Mouse (Mus musculus) megakaryocyte-erythroid progenitor cell, adult 5-6 weeks (primary cell): ENCODE measurements around the gene Atp8b4. TPM values are rescaled to one million over a fixed set of nuclear protein-coding genes. Genes with fewer than 3 reads are reported as not detected.

Experiments
- ATAC-seq: replicated peaks from 2 replicates; pipeline ENCODE4 v1.8.0; 2016; ENCODE audit warnings: mild to moderate bottlenecking, inconsistent platforms; ENCODE audit not compliant: severe bottlenecking, poor library complexity, low FRiP score, low TSS enrichment
- total RNA-seq, 2 experiments: library from RNA; stranded (forward) in 1 of 2; stranded (reverse) in 1 of 2; fragments of 200-1000, 215-1000 nt in 1 of 2; fragments of >200 nt in 1 of 2; fragmentation: Nextera tagmentation in 1 of 2; gene quantifications; 2 replicates each; pipeline ENCODE4 v1.2.3; 2014 to 2017

The Atp8b4 gene
- total RNA-seq, 2 experiments from 2014 or later = 1.6 to 2.2 TPM

DNA sequence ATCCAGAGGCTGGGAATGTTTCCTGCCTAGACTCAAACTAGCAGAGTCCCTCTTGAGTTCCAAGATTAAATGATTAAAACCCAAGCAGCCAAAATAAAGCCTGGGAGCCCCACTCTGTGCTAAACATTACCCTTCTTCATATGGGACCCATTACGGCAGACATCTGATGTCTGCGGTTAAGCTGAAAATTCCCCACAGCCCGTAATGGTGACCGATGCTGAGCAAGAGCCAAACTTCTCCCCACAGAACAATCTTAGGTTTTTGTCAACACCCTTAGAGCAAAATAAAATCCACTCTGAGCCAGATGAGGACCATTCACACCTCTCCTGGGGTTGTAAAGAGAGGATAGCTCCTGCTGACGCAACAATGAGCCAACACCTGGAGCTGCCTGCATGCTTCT is 120.2 kb downstream of the Atp8b4 start:
- no peak for ATAC-seq

DNA sequence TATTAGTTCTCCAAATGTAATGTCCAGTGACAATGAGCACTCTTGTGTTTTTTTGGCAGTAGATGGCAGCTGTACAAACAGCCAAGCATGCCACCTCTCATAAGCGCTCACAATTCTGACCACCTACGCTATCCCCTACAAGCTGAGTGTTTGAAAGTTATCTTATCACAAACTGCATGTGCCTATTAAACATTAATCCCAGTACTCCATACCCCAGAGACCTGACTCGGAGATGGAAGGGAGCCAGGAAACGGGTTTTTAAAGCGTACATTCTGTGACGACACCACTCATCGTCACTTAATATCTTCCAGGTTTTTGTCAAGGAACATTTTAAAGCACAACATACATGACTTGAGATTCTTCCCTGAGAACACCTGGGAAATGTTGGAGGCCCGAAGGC is 128.8 kb downstream of the Atp8b4 start:
- ATAC-seq = peak; percentile 88

DNA sequence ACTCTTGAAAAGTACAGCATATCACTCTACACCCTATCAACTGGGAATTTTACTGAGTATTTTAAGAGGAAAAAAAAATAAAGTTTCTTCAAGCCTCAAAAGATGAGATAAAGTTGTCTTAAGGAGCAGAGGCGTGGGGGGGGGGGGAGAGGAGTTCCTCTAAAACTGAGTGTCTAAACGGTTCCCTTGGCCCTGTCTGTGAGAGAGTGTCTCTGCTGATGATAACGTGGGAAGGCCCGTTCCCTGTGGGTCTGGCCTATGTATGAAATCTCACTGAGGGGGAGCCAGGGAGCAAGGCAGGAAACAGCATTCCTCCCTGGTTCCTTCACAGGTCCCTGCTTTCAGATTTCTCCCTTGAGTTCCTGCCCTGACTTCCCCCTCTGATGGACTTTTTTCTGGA is 130.7 kb downstream of the Atp8b4 start:
- peak; percentile 85 for ATAC-seq

DNA sequence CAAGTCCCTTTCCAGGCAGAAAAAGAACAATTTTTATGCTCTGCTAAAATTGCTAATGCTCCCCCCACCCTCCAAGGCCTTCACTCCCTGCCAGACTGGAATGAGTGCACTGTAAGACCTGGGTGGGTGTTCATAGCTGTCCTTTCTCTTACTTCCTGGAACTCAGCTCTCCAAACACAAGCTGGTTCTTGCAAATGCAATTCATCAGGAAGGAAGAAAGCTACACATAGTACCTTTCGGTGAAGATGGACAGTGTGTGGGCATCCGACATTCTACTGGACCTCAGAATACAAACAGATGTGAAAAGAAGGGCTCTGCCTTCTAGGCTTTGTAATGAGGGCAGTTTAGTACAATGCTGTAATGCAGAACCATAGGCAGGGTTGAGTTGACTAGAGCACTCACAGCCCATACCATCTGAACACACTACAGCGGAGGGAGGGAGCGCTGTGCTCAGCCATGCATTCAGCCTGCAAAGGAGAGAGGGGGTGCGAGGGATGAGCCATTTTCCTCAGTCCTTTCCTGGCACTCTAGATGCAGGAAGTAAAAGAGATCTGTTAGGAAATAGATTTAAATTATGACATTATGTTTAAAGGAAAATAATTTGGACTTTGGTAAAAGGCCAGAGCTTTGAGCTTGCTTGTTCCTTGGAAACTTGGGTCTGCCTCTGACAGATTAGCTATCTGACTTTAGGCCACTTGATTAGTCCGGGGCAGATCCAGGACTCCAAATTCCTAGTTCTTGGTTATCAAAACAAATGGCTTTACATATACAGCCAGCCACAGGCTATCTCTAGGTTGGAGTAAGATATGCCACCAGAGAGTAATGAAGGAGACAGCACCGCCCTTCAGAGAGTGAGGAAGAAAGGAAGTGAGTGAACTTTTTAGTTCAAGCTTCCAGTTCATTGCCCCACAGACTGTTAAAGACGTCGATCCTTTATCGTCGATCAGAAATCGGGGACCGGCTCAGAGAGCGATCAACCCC is 136.4 kb downstream of the Atp8b4 start:
- peak; percentile 67 for ATAC-seq

DNA sequence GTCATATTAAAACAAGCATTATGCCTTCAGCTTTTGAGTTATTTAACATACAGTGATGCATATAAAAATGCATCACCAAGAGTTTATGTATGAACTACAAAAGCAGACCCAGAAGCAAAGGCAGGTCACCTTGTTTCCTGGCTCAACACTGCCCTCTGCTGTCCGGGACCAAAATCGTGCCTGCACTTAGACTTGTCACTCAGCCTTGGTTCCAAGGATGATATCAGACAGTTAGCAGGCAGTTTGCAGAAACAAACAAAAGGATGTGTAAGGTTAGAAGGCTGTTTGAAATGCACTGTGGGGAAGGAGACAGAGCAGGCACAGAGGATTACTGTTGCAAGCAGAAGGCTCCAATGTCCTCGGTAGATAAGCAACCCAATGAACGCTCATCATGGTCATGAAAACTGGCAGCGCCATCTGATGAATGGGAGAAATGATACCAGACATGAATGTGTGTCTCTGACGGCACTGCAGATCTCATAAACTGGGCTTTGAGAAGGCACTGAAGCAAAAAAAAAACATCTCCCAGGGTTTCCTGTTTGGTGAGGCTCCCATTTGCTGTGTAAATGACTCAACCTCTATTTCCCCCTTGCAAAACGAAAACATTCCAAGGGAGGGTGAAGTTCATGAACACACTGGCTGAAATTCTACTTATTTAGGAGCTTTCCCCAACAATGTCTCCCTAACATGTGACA is 137.3 kb downstream of the Atp8b4 start:
- peak; percentile 94 for ATAC-seq

DNA sequence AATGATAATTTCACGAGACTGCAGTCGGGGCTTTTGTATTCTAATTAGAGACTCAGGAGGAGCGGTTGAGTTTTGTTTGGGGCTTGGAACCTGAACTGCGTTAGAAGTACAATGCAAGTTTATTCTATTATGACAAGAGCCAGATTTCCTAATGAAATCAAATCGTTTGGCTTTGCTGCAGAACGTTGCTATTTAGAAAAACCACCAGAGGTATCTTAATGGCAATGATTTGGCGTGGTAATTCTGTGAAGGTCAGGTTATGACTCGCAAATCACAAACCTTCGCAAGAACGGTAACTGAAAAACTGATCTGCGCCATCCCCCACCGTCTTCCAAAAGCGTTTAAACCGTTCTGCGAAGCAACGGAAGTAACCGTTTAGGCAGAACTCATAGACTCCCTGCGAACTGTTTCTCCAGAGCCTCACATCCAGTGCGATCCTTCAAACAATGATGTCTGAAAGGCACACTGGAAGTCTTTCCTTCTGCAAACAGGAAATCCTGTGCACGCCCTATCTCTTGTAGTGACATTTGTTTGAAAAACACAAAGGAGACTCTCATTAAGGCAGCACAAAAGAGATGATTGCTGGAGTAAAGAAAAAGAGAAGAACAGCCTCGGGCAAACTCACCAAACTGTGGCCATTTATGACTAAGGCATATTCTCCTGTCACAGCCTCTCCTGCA is 139.2 kb downstream of the Atp8b4 start:
- no peak for ATAC-seq

DNA sequence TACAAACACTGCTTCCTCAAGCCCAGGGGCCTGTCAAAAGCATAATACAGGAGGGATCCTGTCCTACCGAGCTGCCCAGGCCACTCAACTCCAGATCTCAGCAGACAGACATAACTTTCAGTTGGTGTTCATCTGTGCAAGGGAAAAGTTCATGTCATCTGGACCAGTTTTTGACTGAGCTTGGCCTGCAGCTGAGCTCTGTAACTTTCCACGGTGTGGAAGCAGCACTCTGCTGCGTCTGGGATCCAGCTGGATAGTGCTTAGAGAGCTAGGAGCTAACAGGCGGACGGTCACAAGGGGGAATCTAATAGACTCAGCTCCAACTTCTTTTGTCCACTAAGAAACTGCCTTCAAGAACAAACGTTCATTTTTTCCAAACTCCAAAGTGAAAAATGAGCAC is 139.8 kb downstream of the Atp8b4 start:
- ATAC-seq = no peak

DNA sequence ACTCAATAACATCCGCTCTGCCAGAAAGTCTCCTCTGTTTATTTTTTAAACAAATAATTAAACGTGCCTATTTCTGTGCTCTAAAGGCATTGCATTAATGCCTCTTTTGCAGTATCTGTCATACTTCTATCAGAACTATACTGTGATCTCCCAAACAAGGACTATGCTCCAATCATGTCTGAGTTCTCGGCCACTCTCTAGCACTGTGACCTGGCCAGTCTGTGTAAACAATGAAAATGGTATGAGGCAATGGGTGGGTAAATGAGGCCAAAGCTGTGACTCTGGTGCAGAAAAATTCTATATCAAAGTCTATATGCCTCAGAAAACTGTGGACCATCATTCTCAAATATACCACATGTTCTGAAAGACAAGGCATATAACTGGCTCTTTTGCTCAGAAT is 140.5 kb downstream of the Atp8b4 start:
- no peak for ATAC-seq

DNA sequence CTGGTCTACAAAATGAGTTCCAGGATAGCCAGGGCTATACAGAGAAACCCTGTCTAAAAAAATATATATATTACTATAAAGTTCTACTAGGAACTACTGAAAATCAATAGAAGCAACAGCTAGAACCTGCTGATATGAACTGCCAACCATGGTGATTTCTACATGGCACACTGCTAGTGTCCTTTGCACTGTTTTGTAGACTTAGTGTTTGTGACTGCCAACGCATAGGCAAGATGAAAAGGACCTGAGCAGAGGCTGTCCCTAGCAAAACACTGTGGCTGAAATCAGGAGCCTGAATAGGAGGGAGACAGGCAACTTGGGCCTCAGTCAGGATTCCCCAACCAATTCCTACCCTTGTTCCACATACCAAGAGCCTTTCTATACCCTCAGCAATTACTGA is 141.2 kb downstream of the Atp8b4 start:
- ATAC-seq = no peak

DNA sequence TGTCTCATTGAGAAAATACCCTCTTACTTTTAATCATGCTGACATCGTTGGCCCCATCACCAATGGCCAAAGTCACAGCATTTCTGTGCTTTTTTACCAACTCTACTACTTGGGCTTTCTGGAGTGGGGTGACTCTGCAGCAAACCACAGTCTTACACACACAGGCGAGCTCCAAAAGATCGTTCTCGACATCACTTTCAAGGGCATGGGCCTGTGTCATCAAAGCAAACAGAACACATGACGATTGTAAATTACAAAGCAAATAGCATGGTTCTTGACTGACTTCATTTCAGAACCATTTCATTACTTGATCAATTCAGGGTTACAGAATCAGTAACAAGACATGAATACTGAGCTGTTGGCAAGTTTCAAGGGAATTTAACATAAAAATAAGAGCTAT is 141.7 kb downstream of the Atp8b4 start:
- ATAC-seq = no peak

DNA sequence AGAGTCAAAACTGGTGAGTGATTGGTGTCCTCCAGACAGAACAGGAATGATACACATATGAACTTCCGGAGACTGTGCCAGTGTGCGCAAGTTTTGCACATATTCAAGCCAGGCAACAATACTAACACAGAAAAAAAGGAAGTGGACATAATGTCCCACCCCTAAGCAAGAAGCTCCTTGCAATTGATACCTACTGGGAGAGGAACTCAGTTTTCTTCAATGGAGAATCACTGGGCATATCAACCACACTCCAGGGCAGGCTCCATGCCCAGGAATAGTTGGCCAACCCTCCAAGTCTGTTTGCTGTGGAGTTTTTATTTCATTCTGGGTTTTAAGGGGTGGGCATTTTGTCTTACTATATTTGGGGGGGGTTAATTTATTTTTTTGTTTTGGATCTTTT is 145.2 kb downstream of the Atp8b4 start:
- no peak for ATAC-seq

DNA sequence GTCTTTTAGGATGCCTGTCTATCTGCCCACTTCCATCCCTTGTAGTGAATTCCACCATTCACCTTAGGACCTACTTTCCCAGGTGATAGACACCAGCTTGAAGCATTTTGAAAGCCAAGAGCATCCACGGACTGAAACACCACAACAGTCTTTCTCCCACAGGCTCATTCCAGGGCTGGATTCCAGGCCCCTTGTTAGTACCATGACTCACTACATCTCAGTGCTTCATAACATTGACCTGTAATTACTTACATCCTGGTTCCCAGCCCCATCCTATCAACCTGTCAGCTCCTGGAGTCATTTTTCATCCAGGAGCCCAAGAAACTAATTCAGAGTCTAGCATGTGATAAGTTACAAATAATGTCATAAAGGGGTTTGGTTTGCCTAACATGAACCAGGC is 148.7 kb downstream of the Atp8b4 start:
- ATAC-seq = no peak

DNA sequence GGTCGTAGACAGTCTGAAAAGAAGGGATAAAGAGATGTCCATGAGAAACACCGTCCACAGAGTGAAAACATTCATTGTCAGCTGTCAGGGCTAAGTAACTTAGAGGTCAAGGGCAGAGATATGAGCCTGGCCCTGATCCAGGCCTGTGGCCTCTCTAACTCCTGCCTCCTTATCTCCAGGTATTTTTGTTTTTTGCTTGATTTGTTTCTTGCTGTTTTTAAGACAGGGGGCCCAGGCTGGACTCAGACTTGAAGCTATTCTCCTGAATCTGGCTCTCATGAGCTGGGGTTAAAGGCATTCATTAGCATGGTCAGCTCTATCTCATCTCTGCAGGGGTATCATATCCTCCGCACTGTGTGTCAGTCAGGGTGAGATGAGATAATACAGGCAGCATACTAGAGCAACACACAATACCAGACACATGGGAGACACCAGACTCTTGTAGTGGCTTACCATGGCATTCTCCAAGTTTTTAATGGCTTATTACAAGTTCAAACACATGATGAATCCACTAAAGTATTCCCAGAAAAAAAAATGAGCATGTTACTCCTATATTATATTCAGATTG is 157.4 kb downstream of the Atp8b4 start:
- peak; percentile 87 for ATAC-seq

DNA sequence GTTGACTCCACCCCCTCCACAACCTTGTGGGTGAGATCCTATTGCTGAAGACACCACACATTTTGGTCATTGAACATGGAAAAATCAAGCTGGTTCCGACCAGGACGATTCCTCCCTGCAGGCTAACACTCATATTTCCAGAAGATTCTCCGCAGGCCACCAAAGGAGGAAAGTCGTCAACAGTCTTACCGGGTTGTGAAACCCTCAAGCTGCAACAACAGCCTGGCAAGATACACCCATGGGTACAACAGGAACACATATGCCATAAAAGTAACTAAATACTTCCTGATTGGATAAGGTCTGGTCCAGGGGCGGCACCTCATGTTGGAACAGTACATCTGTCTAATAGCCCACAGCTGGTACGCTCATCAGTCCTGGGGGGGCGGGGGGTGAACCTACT is 159.0 kb downstream of the Atp8b4 start:
- ATAC-seq = no peak

DNA sequence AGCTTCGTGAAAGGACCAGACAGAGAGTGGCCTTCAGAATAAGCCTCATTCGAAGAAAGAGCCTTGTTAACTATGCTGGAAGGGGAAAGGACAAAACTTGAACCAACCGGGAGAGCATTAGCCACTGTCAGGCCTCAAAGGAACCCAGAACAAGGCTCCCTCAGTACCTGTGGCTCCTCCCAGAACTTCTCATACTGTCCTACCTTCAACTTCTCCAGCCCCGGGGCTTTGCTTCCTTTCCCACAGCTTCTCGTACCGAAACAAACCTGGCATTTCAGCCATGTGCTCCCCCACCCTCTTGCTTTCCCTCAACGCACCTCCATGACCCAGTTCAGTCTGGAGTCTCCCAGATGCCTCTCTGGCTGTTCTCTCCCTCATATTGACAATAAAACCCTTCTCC is 160.3 kb downstream of the Atp8b4 start:
- no peak for ATAC-seq

DNA sequence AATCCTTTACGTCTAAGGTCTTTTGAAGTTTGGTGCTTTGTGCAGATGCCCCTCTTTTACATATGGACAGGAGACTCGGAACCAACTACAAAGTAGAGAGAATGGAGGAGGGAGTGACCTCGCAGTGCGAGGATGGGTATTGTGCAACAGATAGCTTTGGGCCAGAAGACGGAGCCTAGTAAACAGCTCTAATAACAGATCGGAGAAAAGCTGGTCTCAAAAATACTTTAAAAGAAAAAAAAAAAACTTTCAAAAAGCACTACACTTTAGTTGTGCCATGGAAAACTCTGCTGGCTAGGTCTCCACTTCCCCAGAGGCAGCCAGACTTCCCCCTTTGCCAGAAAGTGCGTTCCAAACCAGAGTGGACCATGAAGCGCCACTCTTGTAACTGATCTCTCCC is 161.0 kb downstream of the Atp8b4 start:
- ATAC-seq = no peak

DNA sequence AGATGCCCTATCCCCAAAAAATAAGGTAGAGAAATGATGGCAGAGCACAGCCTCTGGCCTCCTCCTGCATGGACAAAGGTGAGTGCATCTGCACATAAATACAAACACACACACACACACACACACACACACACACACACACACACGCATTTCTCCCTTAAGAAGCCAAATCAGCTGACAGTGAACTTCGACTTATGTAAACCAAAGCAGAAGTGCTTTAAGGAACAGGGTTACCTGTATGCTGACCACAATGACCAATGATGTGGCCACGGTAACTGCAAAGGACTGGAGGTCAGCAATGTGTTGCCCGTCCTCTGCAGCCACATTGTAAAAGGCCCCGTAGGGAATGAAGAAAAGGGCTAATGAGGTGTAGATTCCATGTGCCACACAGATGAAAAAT is 163.3 kb downstream of the Atp8b4 start:
- no peak for ATAC-seq

DNA sequence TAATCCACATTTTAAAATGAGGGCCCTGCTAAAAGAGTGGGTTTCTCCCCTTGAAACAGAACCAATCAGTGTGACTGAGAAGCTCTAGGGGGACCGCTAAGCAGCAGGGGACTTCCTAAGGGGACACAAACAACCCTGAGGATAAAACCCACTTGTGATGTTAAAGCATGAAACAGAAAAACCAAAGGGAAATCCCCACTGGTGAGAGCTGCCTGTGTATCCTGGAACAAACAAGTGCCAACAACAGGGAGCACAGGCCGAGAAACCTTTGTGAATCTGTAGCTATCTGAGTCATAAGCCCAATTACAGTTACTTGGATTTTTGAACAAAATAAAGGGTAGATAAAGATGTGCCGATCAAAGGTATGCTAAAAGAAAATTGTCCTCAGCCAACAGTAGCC is 168.7 kb downstream of the Atp8b4 start:
- no peak for ATAC-seq

DNA sequence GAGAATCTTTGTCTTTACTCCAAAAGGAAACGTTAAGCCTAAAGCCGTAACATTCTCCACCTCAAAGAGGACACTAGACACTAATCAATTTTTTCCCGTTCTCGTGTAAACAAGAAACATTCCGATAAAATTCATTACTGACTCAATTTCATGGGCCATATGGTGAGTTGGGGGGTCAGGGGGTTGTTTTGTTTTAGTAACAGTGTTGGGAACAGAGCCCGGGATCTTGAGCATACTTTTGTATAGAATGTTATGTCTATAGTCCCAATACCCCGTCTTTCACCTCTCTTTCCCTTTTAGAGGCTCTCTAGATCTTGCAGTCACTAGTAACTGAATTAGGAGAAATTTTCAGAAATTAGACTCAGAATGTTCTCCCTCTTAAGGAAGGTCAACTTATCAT is 177.3 kb downstream of the Atp8b4 start:
- no peak for ATAC-seq

DNA sequence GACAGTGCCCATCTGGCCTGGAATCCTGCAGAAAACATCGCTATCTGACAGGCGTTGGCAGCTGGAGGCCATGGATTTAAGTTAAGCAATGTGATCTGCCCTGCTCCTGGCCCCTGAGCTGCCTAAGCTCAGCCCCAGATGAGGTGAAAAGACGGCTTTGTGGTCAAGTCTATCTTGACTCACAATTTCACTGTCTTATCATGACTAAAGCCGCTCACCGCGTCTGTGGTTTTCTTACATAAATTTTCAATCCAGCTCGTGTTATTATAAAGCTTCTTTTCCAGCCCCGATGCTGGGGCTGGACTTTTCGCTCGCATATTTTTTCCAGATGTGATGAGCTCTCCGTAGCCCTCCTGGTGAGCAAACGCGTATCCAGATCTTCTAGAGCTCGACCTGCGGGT is 177.8 kb downstream of the Atp8b4 start:
- ATAC-seq = peak; percentile 80
